Mouse (Mus musculus): ENCODE results near the gene Gm10134.
"Not testable (repeated sequence)": the region's sequence is repeated elsewhere in the genome, so short reads cannot be mapped to it uniquely, and the experiment has no call there.

The Gm10134 gene

GRCm38 (mm10) chr2:28505795-28506194 lies at the start of gene Gm10134:
Gene Gm10134, plus strand, starts transcription at chr2:28506095.
- DNase-seq (ENCODE audit: low read depth): no peak

- no peak for DNase-seq (ENCODE audit: low read depth)
Measured at GRCm38 (mm10) chr2:28456616-28457015, 49.3 kb upstream of the Gm10134 start.

GRCm38 (mm10) chr2:28463919-28464318 lies 42.0 kb upstream of the Gm10134 start:
- peak; percentile 60 for DNase-seq (ENCODE audit: low read depth)

GRCm38 (mm10) chr2:28464919-28465318 lies 41.0 kb upstream of the Gm10134 start:
- no peak for DNase-seq (ENCODE audit: low read depth)

GRCm38 (mm10) chr2:28465836-28466518 lies 39.9 kb upstream of the Gm10134 start, which contains the start of gene 1700007K13Rik:
Gene 1700007K13Rik, minus strand, starts transcription at chr2:28466332.
- peak; percentile 44 for DNase-seq (ENCODE audit: low read depth)

GRCm38 (mm10) chr2:28467860-28468485 lies 37.9 kb upstream of the Gm10134 start, which contains the start of gene Mrps2:
Gene Mrps2, plus strand, starts transcription at chr2:28468066.
- peak; percentile 63 for DNase-seq (ENCODE audit: low read depth)

- DNase-seq (ENCODE audit: low read depth): no peak
Measured at GRCm38 (mm10) chr2:28468486-28469225, 37.2 kb upstream of the Gm10134 start.

- no peak for DNase-seq (ENCODE audit: low read depth)
Measured at GRCm38 (mm10) chr2:28469461-28469860, 36.4 kb upstream of the Gm10134 start.

GRCm38 (mm10) chr2:28470591-28470990 lies 35.3 kb upstream of the Gm10134 start:
- no peak for DNase-seq (ENCODE audit: low read depth)

GRCm38 (mm10) chr2:28472011-28472410 lies 33.9 kb upstream of the Gm10134 start:
- not testable (repeated sequence) for DNase-seq (ENCODE audit: low read depth)

GRCm38 (mm10) chr2:28477993-28478392 lies 27.9 kb upstream of the Gm10134 start:
- DNase-seq (ENCODE audit: low read depth): not testable (repeated sequence)

- DNase-seq (ENCODE audit: low read depth): no peak
Measured at GRCm38 (mm10) chr2:28479208-28480204, 26.4 kb upstream of the Gm10134 start.

GRCm38 (mm10) chr2:28483861-28484260 lies 22.0 kb upstream of the Gm10134 start:
- no peak for DNase-seq (ENCODE audit: low read depth)

GRCm38 (mm10) chr2:28494521-28494920 lies 11.4 kb upstream of the Gm10134 start:
- no peak for DNase-seq (ENCODE audit: low read depth)

- DNase-seq (ENCODE audit: low read depth): no peak
Measured at GRCm38 (mm10) chr2:28495207-28495756, 10.6 kb upstream of the Gm10134 start.

GRCm38 (mm10) chr2:28495801-28496595 lies 9.9 kb upstream of the Gm10134 start:
- DNase-seq (ENCODE audit: low read depth): no peak

- DNase-seq (ENCODE audit: low read depth): no peak
Measured at GRCm38 (mm10) chr2:28496671-28497070, 9.2 kb upstream of the Gm10134 start, which contains the start of gene Gbgt1. Gene Gbgt1, plus strand, starts transcription at chr2:28496891.

GRCm38 (mm10) chr2:28497561-28497960 lies 8.3 kb upstream of the Gm10134 start:
- DNase-seq (ENCODE audit: low read depth): no peak

- no peak for DNase-seq (ENCODE audit: low read depth)
Measured at GRCm38 (mm10) chr2:28498431-28498830, 7.5 kb upstream of the Gm10134 start.

- no peak for DNase-seq (ENCODE audit: low read depth)
Measured at GRCm38 (mm10) chr2:28502987-28503386, 2.9 kb upstream of the Gm10134 start.
